Mouse (Mus musculus) T-cell, adult 2 months (primary cell): ENCODE results near the gene Fitm1.
A peak's percentile ranks its signal among the peaks of the same experiment; 100 is the strongest.

Experiments used
- DNase-seq: peaks from one replicate; pipeline ENCODE4 v3.0.0; 2022; ENCODE audit warnings: low spot score

Gene Fitm1

GRCm38 (mm10) chr14:55570588-55570987, 4.8 kb upstream of the Fitm1 start:
- no peak for DNase-seq

GRCm38 (mm10) chr14:55571760-55572159, 3.7 kb upstream of the Fitm1 start:
- no peak for DNase-seq

GRCm38 (mm10) chr14:55575711-55576110, 294 bp downstream of the Fitm1 start:
- no peak for DNase-seq

GRCm38 (mm10) chr14:55576376-55576775, 959 bp downstream of the Fitm1 start:
- no peak for DNase-seq

- peak; percentile 87 for DNase-seq
Measured at GRCm38 (mm10) chr14:55577871-55578667, 2.7 kb downstream of the Fitm1 start, which contains the start of gene Psme1. Gene Psme1 (plus strand): TSS chr14:55578123.

GRCm38 (mm10) chr14:55578668-55579269, 3.4 kb downstream of the Fitm1 start:
- peak; percentile 37 for DNase-seq

- DNase-seq: no peak
Measured at GRCm38 (mm10) chr14:55579511-55580496, 4.4 kb downstream of the Fitm1 start.

- no peak for DNase-seq
Measured at GRCm38 (mm10) chr14:55580731-55581130, 5.3 kb downstream of the Fitm1 start.

GRCm38 (mm10) chr14:55581981-55582681, 6.7 kb downstream of the Fitm1 start:
- peak; percentile 25 for DNase-seq

- no peak for DNase-seq
Measured at GRCm38 (mm10) chr14:55584303-55584701, 8.9 kb downstream of the Fitm1 start.

- DNase-seq: peak; percentile 80
Measured at GRCm38 (mm10) chr14:55584702-55585565, 9.5 kb downstream of the Fitm1 start, which contains the start of gene Emc9. Gene Emc9 (minus strand): TSS chr14:55585302.

GRCm38 (mm10) chr14:55585566-55585960, 10.1 kb downstream of the Fitm1 start:
- peak; percentile 61 for DNase-seq

GRCm38 (mm10) chr14:55586149-55586548, 10.7 kb downstream of the Fitm1 start:
- DNase-seq: no peak

- DNase-seq: no peak
Measured at GRCm38 (mm10) chr14:55589271-55589670, 13.9 kb downstream of the Fitm1 start.

GRCm38 (mm10) chr14:55589771-55590448, 14.5 kb downstream of the Fitm1 start:
- peak; percentile 47 for DNase-seq

GRCm38 (mm10) chr14:55590748-55591330, 15.4 kb downstream of the Fitm1 start, which contains the start of gene Psme2:
Gene Psme2 (minus strand): TSS chr14:55591113.
- peak; percentile 79 for DNase-seq

GRCm38 (mm10) chr14:55591331-55591891, 16.0 kb downstream of the Fitm1 start, which contains the start of gene Rnf31:
Gene Rnf31 (plus strand): TSS chr14:55591708.
- peak; percentile 86 for DNase-seq

GRCm38 (mm10) chr14:55592226-55592625, 16.8 kb downstream of the Fitm1 start:
- no peak for DNase-seq
